Mouse (Mus musculus) cerebellum, adult 2 months (tissue): ENCODE data around the gene Prss12.

Experiments used
- CTCF ChIP-seq: fragments of 200-500 bp; IDR thresholded peaks from 2 replicates; pipeline ENCODE4 v1.5.1; 2011; ENCODE audit warnings: low read depth, mild to moderate bottlenecking, control low read depth, low read length, moderate library complexity, borderline replicate concordance; ENCODE audit not compliant: insufficient read depth
- POLR2A ChIP-seq: fragments of 200-500 bp; IDR thresholded peaks from 2 replicates; pipeline ENCODE4 v1.6.1; 2011; ENCODE audit warnings: low read length, control low read depth, borderline replicate concordance; ENCODE audit not compliant: insufficient read depth

DNA sequence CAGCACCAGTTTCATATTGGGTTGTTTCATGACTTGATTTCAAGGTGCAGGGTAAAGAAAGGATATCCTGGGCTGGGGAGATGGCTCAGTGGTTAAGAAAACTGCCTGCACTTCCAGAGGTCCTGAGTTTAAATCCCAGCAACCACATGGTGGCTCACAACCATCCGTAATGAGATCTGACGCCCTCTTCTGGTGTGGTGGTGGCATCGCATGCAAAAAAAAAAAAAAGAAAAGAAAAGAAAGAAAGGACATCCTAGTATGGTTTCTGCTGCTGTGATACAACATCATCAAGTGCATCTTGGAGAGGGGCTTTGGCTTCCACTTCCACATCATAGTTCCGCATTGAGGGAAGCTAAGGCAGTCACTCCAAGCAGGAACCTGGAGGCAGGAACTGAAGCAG lies 65.1 kb downstream of the Prss12 start:
- TF ChIP-seq CTCF (no peak), POLR2A (no peak)
